Mouse (Mus musculus) T-helper 1 cell (primary cell): Measurements from ENCODE around the gene Pou5f1.

Experiments used
- in situ Hi-C: fragments of 300-600 bp; cut with MboI, MseI; formaldehyde crosslinking; loops from one replicate; pipeline ENCODE4 v1.15.1; 2025; ENCODE audit warnings: high pct_unique_total_duplicates

Pou5f1 gene

DNA sequence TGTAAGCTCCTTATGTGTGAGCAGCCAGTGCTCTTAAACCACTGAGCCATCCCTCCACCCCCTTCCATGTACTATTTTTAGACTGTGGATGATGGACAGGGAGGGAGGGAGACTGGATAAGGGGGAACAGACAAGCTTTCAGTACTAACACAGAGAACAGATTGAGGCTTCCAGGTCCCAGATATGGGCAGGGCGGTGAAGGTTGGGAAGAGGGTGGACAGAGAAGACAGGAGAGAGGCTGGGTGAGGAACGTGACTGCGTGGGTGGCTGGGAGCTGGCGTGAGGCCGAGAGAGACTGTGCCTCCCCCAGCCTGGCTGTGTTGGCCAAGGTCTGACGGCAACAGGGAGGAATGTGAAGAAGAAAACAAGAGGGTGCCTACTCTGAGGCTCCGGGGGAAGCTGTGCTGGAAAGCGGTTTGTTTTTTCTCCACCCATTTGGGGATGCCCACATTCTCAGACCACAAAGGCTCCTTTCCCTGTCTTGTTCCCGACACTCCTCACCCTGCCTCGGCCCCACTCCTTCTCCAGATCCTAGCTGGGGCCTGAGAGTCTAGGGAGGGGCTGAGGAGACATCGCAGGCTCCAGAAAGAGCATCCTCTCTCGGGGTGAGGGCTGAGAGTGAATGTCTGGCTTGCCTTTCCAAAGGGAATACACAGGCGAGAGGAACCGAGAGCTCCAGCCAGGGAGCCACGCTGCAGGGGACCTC is 43.8 kb downstream of the Pou5f1 start:
- in situ Hi-C loops: no loop called here

DNA sequence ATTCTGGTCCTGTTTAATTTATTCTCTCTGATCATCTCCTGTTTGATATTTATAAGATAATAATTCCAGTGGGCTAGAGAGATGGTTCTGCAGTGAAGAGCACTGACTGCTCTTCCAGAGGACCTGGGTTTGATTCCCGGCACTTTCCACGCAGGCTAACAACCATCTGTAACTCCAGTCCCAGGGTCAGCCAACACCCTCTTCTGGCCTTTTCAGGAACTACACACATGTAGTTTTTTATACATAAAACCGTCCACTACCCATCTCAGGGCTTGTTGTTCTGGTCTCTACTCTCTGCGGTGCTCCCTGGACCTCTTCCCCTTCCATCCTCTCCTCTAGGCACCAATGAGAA is 44.3 kb downstream of the Pou5f1 start:
- in situ Hi-C loops: no loop called here

DNA sequence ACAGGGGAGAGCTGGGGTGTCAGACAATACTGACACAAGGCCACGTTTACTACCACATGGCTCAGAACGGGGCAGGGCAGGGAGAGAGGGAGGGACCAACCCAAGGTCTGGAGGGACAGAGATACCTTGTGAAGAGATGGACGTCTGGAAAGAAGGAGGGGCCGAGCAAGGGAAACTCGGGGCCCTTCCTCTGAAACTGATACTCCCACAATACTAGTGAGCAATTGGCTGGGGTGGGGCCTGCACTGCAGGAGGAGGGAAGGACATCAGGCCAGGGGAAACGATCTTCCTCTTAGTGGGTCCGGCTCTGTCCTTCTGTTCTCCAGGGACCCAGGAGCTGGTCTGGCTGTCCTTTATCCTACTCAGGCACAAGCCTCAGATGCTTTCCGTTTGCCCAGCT is 45.1 kb downstream of the Pou5f1 start:
- in situ Hi-C loops: no loop called here

DNA sequence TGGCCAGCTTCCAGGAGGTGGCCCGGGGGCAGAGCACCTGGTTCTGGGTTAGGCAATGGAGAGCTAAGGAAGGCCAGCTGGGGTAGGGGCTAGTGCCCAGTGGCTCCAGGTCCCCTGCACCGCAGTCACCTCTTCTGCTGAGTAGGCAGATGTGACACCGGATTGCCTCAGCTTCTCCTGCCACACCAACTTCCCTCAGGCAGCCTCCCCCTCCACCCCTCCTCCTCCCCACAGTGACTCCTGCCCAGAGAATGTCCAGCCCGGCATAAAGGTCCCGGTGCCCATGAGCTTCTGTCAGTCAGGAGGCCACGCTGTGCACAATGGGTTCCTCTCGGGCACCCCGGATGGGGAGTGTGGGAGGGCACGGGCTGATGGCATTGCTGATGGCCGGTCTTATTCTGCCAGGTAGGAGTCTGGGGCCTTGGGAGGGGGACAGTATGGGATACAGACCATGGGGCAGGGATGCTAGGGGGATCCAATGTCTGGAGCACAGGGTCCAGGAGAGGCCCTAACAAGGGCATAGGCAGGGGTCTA is 46.1 kb downstream of the Pou5f1 start, which contains the start of gene Cdsn:
Gene Cdsn (plus strand): TSS at position 248 of the 534 bp plus-strand sequence.
- in situ Hi-C loops: no loop called here

DNA sequence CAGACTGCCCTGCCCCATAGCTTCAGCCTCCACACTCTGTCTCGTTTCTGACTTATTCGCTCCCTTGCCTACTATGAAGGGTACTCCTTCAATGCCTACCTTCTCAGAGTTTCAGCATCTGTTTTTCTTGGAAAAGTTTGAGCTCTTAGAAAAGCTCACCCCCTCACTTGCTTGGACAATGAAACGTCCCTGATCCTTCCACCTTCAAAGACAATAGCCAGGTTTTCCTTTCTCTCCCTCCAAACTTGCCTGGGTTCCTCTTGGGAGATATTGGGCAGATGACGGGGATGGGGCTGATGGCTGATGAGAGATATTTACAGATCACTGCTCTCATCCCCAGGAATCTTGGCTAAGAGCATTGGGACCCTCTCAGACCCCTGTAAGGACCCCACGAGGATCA is 48.5 kb downstream of the Pou5f1 start:
- in situ Hi-C loops: no loop called here

DNA sequence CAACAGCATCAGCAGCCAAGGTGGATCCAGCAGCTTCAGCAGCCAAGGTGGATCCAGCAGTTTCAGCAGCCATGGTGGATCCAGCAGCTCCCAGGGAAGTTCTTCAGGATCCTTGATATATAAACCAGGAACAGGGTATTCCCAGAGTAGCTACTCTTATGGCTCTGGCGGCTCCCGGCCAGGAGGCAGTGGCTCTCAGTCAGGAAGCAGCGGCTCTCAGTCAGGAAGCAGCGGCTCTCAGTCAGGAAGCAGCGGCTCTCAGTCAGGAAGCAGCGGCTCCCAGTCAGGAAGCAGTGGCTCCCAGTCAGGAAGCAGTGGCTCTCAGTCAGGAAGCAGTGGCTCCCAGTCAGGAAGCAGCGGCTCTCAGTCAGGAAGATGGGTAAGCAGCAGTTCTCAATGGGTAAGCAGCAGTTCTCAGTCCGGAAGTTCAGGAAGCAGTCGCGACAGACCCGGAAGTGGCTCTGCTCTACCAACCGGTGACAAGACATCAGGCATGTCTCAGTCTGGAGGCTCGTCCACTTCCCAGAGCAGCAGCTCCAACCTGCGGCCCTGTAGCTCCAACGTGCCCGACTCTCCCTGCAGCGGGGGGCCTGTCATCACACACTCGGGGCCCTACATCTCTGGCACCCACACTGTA is 49.1 kb downstream of the Pou5f1 start:
- in situ Hi-C loops: no loop called here

DNA sequence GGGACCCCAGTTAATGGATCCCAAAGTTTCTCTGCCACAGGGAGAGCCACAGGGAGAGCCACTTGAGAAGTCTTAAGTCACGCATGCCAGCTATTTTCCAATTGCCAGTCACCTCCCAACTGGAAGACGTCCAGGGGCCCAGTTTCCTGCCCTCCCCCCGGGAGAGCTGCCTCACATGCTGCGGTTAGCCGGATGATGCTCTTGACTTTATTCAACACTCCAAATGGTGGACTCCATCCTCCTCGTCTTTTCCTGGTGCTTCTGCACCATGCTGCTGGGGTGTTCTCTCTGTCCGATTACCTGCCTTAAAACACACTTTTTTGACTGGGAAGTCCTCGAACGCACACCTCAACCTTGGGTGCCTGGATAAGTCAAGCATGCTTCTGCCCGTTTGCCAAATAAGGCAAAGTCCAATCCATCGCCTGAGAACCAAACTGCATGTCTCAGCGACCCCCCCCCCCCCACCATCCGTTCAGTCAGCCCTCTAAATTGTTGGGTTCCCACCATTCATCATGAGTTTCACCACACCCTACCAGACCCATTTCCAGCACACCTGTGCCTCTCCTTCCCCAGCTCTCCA is 50.5 kb downstream of the Pou5f1 start:
- in situ Hi-C loops: no loop called here

DNA sequence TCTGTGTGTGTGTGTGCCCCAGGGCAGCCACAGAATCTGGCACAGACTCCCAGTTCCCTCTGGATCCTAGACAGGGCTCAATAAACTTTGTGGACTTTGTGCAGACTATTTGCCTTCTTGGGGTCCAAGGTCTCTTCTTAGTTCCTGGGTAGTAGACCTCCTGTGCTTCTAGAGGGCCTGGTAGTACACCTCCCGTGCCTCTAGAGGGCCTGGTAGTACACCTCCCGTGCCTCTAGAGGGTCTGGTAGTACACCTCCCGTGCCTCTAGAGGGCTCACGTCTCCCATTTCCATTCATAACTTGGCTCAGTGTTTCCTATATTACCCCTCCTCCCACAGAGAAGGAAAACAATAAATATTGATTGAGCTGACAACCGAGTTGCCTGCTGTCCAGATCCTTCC is 51.0 kb downstream of the Pou5f1 start:
- in situ Hi-C loops: no loop called here

DNA sequence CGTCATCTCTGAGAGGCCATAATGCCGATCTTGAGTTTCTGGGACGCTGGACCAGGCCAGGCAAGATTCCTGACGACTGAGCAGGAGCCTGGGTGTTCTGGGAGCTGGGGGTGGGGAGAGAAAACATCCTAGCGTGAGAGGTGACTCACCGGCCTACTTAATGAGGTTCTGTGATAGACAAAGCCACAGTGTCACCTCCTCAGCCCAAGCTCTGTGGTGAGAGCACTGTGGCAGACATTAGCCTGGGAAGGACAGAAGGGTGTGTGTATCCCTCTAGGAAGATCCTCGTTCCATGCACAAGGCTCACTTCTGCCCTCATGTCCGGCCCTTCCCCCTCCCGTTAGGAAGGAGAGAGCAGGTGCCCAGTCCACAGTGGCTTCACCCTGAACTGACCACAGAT is 51.5 kb downstream of the Pou5f1 start:
- in situ Hi-C loops: no loop called here

DNA sequence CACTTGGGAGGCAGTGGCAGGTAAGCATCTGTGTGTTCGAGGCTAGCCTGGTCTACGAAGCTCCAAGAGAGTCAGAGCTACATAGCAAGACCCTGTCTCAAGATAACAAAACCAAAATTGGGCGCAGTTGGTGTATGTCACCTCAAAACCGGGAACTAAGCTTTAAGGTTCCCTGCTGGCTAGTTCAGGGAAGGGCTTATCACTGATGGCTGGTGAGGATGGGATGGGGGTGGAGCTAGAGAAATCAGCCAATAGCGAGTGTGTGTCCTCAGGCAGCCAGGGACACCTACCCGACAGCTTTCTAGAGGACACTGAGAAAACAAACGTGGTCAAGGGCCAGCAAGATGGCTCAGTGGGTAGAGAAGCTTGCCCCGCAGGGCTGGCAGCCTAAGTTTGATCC is 52.4 kb downstream of the Pou5f1 start:
- in situ Hi-C loops: no loop called here
